Mouse (Mus musculus): ENCODE results near the gene Foxe1.
A peak's percentile ranks its signal among the peaks of the same experiment; 100 is the strongest.

Foxe1 gene

GRCm38 (mm10) chr4:46343596-46344260, at the start of gene Foxe1:
Gene Foxe1 (plus strand): TSS chr4:46343609.
- DNase-seq (ENCODE audit: low read depth, low spot score) = no peak

GRCm38 (mm10) chr4:46304071-46304470, 39.3 kb upstream of the Foxe1 start:
- no peak for DNase-seq (ENCODE audit: low read depth, low spot score)

GRCm38 (mm10) chr4:46304757-46305384, 38.5 kb upstream of the Foxe1 start:
- DNase-seq (ENCODE audit: low read depth, low spot score) = peak; percentile 42

- DNase-seq (ENCODE audit: low read depth, low spot score) = no peak
Observed at GRCm38 (mm10) chr4:46305436-46305835, 38.0 kb upstream of the Foxe1 start.

- no peak for DNase-seq (ENCODE audit: low read depth, low spot score)
Observed at GRCm38 (mm10) chr4:46307341-46307740, 36.1 kb upstream of the Foxe1 start.

- DNase-seq (ENCODE audit: low read depth, low spot score) = no peak
Observed at GRCm38 (mm10) chr4:46307869-46308268, 35.5 kb upstream of the Foxe1 start.

GRCm38 (mm10) chr4:46311631-46312030, 31.8 kb upstream of the Foxe1 start:
- no peak for DNase-seq (ENCODE audit: low read depth, low spot score)

GRCm38 (mm10) chr4:46321730-46322389, 21.5 kb upstream of the Foxe1 start:
- DNase-seq (ENCODE audit: low read depth, low spot score) = no peak

GRCm38 (mm10) chr4:46322715-46323114, 20.7 kb upstream of the Foxe1 start:
- no peak for DNase-seq (ENCODE audit: low read depth, low spot score)

- DNase-seq (ENCODE audit: low read depth, low spot score) = no peak
Observed at GRCm38 (mm10) chr4:46328906-46329305, 14.5 kb upstream of the Foxe1 start.

GRCm38 (mm10) chr4:46335846-46336245, 7.6 kb upstream of the Foxe1 start:
- no peak for DNase-seq (ENCODE audit: low read depth, low spot score)

GRCm38 (mm10) chr4:46337990-46338389, 5.4 kb upstream of the Foxe1 start:
- DNase-seq (ENCODE audit: low read depth, low spot score) = no peak

GRCm38 (mm10) chr4:46339026-46339425, 4.4 kb upstream of the Foxe1 start:
- DNase-seq (ENCODE audit: low read depth, low spot score) = no peak

GRCm38 (mm10) chr4:46339584-46339983, 3.8 kb upstream of the Foxe1 start:
- DNase-seq (ENCODE audit: low read depth, low spot score) = no peak

GRCm38 (mm10) chr4:46341831-46342680, 1.4 kb upstream of the Foxe1 start:
- DNase-seq (ENCODE audit: low read depth, low spot score) = no peak

GRCm38 (mm10) chr4:46342711-46343286, 610 bp upstream of the Foxe1 start:
- DNase-seq (ENCODE audit: low read depth, low spot score) = no peak

GRCm38 (mm10) chr4:46344288-46344687, 879 bp downstream of the Foxe1 start:
- no peak for DNase-seq (ENCODE audit: low read depth, low spot score)

- no peak for DNase-seq (ENCODE audit: low read depth, low spot score)
Observed at GRCm38 (mm10) chr4:46345056-46345772, 1.8 kb downstream of the Foxe1 start.

GRCm38 (mm10) chr4:46345773-46346100, 2.3 kb downstream of the Foxe1 start:
- no peak for DNase-seq (ENCODE audit: low read depth, low spot score)

- no peak for DNase-seq (ENCODE audit: low read depth, low spot score)
Observed at GRCm38 (mm10) chr4:46346221-46346620, 2.8 kb downstream of the Foxe1 start.

- no peak for DNase-seq (ENCODE audit: low read depth, low spot score)
Observed at GRCm38 (mm10) chr4:46347141-46347540, 3.7 kb downstream of the Foxe1 start.

All from c-Kit-negative CD71-positive TER-119-positive erythroid progenitor cells, embryonic 14.5 days (primary cell).